Mouse (Mus musculus) layer of hippocampus, adult 9-11 months (tissue): ENCODE measurements at regions not wholly inside any gene's neighbourhood (a gene's known extent, or its start where the extent isn't known, plus 50 kb on each side); places are given as distances from the start of the nearest gene placed in this dataset.

Experiments used
- DNase-seq: peaks from one replicate; pipeline ENCODE4 v3.0.0; 2022

GRCm38 (mm10) chr12:73491370-73491769 is 54.8 kb downstream of the Tmem30b start:
- DNase-seq: no peak

GRCm38 (mm10) chr12:73482858-73483257 is 63.3 kb downstream of the Tmem30b start:
- DNase-seq: no peak

GRCm38 (mm10) chr12:73482275-73482674 is 63.9 kb downstream of the Tmem30b start:
- DNase-seq: no peak

- no peak for DNase-seq
Observed at GRCm38 (mm10) chr12:73481705-73482104, 64.5 kb downstream of the Tmem30b start.

- DNase-seq: no peak
Observed at GRCm38 (mm10) chr12:73481165-73481564, 65.0 kb downstream of the Tmem30b start.

GRCm38 (mm10) chr12:73480610-73480971 is 65.6 kb downstream of the Tmem30b start:
- no peak for DNase-seq

- no peak for DNase-seq
Observed at GRCm38 (mm10) chr12:73479932-73480609, 66.1 kb downstream of the Tmem30b start.

GRCm38 (mm10) chr12:73478641-73479040 is 67.6 kb downstream of the Tmem30b start:
- DNase-seq: no peak

GRCm38 (mm10) chr12:73476421-73476858 is 69.8 kb downstream of the Tmem30b start:
- DNase-seq: no peak

GRCm38 (mm10) chr12:73475774-73476173 is 70.4 kb downstream of the Tmem30b start:
- DNase-seq: no peak

GRCm38 (mm10) chr12:73475020-73475419 is 71.2 kb downstream of the Tmem30b start:
- DNase-seq: no peak

- DNase-seq: no peak
Observed at GRCm38 (mm10) chr12:73473111-73473510, 73.1 kb downstream of the Tmem30b start.

- no peak for DNase-seq
Observed at GRCm38 (mm10) chr12:73471966-73472365, 74.2 kb downstream of the Tmem30b start.

- no peak for DNase-seq
Observed at GRCm38 (mm10) chr12:73466484-73466883, 79.7 kb downstream of the Tmem30b start.

- DNase-seq: no peak
Observed at GRCm38 (mm10) chr12:73465975-73466374, 80.2 kb downstream of the Tmem30b start.

- DNase-seq: no peak
Observed at GRCm38 (mm10) chr12:73464311-73464710, 81.9 kb downstream of the Tmem30b start.

GRCm38 (mm10) chr12:73462091-73462490 is 84.1 kb downstream of the Tmem30b start:
- peak; percentile 31 for DNase-seq

GRCm38 (mm10) chr12:73460291-73460761 is 85.9 kb downstream of the Tmem30b start:
- DNase-seq: no peak

GRCm38 (mm10) chr12:73451257-73451656 is 94.9 kb downstream of the Tmem30b start:
- DNase-seq: no peak

GRCm38 (mm10) chr12:73450541-73450940 is 95.7 kb downstream of the Tmem30b start:
- DNase-seq: no peak

- DNase-seq: no peak
Observed at GRCm38 (mm10) chr12:73449911-73450520, 96.2 kb downstream of the Tmem30b start.

- DNase-seq: no peak
Observed at GRCm38 (mm10) chr12:73449069-73449468, 97.1 kb downstream of the Tmem30b start.

GRCm38 (mm10) chr12:73448388-73448965 is 97.7 kb downstream of the Tmem30b start:
- DNase-seq: no peak

- no peak for DNase-seq
Observed at GRCm38 (mm10) chr12:73447172-73447571, 99.0 kb downstream of the Tmem30b start.
